Mouse (Mus musculus): ENCODE results near the gene Bves.
A peak's percentile ranks its signal among the peaks of the same experiment; 100 is the strongest.

Bves gene

DNA sequence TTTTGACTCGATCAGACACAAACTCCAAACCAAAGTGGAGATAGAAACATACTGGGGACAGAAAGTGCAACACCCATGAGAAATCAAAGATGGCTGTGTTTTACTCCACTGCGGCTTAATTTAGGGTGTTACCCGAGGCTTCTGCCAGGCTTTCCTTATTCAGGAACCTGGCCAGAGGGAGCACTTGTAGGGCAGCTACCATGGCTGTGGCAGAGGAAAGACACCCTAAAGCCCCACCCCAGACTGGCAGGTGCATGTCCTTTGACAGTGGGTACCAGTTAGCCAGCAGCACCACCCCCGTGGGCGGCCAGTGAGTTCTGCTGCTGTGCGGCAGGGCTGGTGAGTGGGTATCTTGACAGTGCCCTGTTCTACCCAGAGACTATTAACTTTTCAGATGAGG is 20.5 kb downstream of the Bves start:
- no peak for DNase-seq

DNA sequence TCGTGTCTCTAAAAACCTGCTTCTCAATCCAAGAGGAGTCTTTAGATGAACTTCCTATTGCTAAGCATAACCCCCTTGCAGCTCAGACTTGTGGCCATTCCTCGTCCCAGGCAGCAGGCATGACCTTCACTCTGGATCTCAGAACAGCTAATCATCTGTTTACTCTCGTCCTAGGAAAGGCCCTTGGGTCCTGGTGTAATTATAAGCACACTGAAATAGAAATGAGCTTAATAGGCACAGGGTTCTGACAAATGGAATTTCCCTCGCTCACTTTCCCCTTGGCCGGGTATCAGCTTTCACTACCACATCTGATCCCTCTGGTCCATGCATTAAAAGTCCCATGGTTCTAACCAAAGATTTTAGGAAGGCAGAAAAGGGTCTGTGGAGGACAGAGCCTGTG is 27.8 kb downstream of the Bves start:
- DNase-seq: no peak

DNA sequence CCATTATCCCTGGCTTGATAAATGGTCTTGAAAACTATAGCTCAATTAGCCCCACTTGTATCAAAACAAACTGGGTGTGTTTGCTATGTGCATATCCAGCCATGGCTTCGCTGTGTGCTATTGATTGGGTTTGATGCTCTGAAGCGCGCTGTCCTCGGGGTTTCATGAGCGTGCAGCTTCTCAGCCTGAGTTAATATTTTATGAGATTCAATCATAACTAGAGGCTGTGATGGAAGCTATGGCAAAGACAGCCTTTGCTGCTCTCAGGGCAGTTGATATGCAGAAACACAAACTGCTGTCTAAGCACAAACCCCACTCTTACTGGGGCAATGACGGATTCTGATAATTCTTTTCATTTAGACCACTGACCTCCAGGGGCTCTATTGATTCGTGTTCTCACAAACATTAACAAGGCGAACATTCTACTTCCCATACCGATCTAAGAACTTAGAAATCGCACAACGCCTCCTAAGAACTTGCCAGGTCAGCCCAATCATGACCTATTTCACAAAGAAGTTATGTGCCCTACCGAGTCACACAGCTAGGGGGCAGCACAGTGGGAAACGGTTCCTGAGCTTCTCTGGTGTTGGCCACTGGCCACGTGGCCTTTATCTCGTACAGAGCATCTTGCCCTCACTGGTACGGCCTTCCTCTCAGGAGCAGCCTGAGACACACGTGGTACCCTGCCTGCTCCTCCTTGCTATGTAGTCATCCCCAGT is 31.6 kb downstream of the Bves start:
- no peak for DNase-seq

DNA sequence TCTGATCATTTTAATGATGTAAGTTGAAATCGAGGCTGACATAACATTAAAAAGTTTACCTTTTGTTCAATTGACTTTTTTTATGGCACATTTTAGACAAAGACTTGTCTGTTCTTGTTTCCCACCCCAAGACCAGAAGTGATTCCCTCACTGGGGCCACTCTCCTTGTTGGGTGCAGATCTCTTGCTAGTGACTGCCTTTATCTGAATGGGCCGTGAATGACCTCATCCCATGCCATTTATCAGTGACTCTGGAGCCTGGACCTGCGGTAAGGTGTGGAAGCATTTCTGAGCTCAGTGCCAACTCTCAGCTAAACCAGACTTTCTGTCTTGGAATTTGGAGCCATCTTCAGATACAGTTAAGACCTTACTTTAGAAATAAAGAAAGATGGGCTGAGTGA is 34.1 kb downstream of the Bves start:
- DNase-seq: no peak

DNA sequence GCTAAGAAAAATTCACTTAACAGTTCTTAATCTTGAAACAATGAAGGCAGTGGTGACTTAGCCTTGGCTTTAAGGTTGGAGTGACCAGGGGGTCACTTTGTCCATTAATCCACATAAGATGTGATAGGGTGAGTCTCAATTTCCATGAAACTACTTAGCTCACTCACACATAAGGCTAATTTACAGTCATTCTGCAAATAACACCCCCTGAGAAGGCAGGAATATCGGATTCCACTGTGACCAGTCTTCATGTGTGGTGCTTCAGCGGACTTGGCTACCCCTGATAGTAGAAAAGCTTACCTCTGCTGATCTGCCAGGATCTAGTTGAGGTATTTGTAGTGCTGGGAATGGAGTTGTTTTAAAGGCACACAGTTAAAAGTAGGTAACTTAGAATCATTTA is 35.0 kb downstream of the Bves start:
- DNase-seq: no peak

DNA sequence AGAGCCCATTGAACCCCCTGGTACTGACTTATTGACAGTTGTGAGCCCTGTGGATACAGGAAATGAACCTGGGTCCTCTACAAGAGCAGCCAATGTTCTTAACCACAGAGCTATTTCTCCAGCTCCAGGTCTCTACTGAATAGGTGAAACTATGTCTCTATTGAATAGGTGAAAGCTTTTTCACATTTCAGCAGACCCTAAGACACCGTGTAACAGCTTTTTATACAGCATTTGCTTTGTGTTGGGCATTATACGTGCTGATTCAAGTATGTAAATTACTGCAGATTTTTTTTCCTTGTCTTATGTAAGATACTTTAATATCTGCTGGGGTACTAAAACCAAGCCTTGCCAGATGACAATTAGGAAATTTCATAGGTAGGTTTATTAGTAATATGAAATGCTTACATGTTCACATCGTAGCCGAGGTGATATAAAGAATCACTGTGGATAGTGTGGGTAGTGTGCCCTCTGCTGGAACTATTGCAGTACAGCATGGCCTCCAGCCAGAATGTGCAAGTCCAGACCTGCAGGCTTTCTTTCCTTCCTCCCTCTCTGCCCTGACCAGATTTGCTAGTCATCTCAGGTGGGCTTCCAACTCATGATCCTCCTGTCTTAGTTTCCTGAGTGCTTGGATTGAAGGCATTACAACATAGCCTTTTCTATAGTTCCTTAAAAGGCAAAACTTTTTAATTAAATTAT is 37.6 kb downstream of the Bves start:
- peak; percentile 62 for DNase-seq

DNA sequence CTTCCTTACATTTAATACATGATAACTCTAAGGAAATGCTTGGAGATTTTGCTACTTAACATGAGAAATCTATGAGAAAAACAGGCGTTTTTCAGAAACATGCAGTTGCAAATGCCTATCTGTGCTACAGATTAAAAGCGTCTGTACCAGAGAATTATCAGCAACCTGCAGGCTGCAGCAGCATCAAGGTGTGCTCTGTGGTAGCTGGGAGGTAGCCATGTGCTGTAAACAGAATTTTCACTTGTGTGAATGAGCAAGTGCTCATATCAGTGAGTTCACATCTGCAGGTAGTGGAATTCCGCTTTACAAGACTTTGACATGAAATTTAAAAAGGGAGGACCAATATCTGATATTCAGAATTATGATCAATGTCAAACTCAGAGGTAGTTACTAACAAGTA is 42.7 kb downstream of the Bves start:
- no peak for DNase-seq

DNA sequence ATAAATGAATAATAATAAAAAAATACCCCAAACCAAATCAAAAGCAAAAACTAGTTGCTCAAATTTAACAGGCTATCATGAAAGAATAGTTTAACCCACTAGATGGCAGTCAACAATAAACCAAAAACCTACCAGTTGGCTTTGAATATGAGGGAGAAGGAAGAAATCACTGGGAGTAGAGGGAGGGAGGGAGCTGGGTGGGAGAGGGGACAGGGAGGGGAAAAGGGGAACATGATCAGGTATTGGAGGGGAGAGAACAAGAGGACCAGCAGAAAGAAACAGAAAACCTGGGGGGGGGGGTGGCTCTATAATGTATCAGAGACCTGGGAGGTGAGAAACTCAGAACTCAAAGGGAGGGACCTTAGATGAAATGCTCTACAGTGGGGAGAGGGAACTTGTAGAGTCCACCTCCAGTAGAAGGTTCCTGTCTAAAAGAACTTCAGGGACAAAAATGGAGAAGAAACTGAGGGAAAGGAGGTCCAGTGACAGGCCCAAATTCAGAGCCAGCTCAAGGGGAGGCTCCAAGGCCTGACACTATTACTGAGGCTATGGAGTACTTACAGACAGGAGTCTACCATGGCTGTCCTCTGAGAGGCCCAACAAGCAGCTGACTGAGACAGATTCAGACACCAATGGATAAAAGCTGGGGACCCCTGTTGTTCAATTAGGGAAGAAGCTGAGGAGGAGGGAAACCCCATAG is 46.5 kb downstream of the Bves start:
- no peak for DNase-seq

DNA sequence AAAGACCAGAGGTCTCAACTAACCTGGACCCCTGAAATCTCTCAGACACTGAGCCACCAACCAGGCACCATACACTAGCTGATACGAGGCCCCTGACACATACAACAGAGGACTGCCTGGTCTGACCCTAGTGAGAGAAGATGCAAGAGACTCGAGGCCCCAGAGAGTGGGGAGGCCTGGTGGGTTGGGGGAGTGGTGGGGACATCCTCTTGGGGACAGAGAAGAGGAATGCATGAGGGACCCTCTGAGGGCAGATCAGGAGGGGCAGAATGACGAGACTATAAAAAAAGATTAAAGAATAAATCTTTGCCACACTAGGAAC is 47.0 kb downstream of the Bves start:
- no peak for DNase-seq

DNA sequence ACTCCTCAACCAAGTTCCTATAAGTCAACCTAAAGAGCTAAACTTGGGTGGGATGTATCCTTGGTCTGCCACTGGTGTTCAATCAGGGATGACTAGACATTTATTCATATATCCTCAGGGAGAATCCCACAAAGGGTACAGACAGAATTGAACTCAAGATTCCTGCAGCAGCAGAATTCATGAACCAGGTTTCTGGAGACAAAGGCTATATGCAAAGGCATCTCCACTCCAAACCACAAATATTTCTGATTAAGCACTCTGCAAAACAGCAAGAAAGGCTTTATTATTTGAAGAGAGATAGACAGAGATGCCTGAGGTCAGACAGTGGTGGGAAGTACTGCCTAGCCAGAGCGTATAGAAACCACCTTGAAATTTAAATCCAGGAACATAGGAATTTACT is 62.6 kb downstream of the Bves start:
- DNase-seq: no peak

DNA sequence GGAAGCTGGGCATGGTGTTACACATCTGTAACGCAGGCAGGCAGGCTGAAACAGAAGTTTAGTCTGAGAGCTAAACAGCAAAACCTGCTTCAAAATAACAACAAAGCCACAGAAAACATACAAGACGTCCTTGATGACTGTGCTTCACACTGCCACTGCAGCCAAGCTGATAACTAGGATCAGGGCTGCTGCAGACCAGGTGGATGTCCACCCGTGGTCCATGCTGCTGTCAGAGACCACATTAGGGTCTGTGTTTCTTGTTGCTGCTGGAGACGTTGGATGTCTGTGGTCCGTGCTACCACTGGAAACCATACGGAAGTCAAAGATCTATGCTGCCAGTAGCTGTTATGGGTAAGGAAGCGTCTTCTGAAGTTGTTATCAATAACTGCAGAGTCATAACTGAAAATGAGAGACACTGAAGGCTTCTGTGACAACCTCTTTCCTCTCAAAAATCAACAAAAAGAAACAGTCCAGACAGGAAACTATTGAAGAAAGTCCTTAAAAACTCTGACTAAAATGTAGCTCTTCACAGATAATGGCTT is 64.2 kb downstream of the Bves start:
- DNase-seq: no peak

DNA sequence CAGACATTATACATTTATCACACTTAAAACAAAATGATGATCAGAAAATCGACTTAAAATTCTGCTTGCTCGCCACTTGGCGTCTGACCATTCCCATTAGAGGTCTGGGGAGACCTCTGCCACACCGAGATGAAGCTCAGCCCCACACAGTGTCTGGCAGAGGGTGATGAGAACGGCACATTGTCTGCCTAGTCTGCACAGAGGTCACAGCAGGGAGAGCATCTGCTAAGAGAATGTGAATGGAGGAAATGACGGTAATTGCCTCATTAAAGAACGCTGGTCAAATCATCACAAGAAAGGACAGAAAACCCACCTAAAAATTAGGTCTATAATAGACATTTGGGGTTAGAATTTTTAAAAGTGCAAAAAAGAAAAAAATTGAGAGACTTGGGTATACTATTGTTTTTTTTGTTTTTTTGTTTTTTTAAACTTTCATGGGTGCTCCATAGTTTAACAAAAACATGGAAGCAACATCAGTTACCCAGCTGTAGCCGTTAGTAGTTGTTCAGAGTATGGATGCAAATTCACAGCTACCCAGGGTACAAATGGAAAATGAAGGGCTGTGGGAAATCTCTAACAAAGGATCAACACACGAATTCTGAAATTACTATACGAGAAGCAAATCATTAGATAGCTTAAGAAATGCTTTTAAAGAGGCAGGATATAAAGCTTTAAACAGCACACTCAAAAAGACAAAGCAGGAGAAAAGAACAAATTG is 75.2 kb downstream of the Bves start:
- DNase-seq: no peak

DNA sequence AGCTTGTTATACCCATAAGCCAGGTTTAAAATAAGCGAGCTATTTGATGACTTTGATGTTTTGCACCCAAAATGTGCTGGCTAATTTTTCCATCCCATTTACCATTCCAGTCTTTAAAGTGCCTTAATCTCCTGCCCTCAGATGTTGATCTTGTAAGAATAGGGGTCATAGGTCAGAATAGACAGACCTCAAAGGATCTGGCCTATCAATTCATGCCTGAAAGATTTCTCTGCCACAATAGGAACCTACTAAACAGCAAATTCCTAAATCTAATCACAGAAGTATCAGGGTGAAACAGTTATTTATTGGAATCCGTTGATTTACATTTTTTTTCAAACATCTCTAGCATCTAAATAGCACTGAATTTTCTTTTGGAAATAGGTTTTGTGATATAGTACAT is 76.2 kb downstream of the Bves start:
- no peak for DNase-seq

DNA sequence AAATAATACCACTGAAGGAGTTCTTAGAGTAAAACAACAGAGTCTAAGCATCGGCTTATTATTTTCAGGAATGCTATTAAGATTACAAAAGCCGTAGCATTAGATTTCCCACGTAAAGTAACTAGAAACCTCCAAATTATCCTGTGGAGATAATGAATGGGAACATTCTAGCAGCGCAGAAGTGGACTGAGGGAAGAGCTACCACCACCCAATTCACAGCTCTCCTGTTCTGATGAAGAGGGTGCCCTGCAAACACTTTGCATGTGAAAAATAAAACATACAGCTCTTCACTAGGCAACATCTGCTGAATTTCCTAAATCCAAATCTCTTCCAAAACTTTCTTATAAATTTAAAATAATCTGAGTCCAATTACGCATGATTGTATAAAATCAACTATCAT is 76.6 kb downstream of the Bves start:
- no peak for DNase-seq
